Comparison of ENCODE assay signal across 8 mouse cellular contexts in the genomic region with DNA sequence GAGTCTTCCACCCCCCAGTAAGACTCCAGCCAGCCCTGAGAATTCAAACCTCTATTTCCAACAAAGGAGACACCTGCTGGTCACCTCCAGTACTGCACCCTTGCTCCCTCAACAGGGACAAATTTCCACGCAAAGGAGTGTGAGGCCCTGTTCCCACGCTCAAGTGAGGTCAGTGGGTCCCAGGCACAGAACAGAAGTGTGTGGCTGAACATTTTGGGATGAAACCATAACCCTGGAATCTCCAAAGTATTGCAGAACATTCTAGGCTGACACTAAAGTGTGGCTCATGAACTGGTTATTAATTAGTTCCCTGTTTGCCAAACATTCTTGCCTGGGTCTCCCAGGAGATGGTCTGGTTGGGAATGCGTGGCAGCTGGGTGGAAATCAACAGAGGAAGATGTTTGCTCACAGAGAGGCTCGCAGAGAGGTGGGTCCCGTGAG. TPM values are rescaled to one million over a fixed set of nuclear protein-coding genes. Genes with fewer than 3 reads are reported as not detected.
A peak's percentile ranks its signal among the peaks of the same experiment; 100 is the strongest.
DNase-seq lines count a peak whose midpoint lies in the region; ATAC-seq and TF ChIP-seq lines count a peak whose summit lies in the region.

No protein-coding gene starts in this region.

- WGBS in neural tube, embryonic 15.5 days, result 22% methylated on average over 5 of the region's 5 CpGs
- WGBS in limb, embryonic 14.5 days, result 35% methylated on average over 5 of the region's 5 CpGs

- H3K27ac ChIP-seq in neural tube, embryonic 15.5 days (replicated peaks), result no peak overlapping the region
- H3K27ac ChIP-seq in limb, embryonic 14.5 days (replicated peaks; ENCODE audit: low read depth, low read length), result no peak overlapping the region

- peaks cover 9% of the 10 kb centered on the region for H3K4me1 ChIP-seq in neural tube, embryonic 15.5 days
- peaks cover 8% of the 10 kb centered on the region; the same call in 1 of the 2 replicates for H3K4me1 ChIP-seq in limb, embryonic 14.5 days (ENCODE audit: control insufficient read depth, insufficient read depth, low read length)

- no peaks in the 10 kb centered on the region for H3K27me3 ChIP-seq in neural tube, embryonic 15.5 days (replicated peaks)
- H3K27me3 ChIP-seq in limb, embryonic 14.5 days (ENCODE audit: control insufficient read depth, insufficient read depth, low read length), result no peaks in the 10 kb centered on the region

- no peak for TF ChIP-seq POLR2A in limb, embryonic 14.5 days (IDR thresholded peaks at IDR 0.05; ENCODE audit: borderline replicate concordance, extremely low read depth, insufficient read depth, insufficient read length)

- no peak overlapping the region for H3K4me3 ChIP-seq in neural tube, embryonic 15.5 days (replicated peaks)
- no peak overlapping the region for H3K4me3 ChIP-seq in limb, embryonic 14.5 days (replicated peaks; ENCODE audit: low read length)

- no peak for ATAC-seq in neural tube, embryonic 15.5 days (ENCODE audit: low FRiP score)
- ATAC-seq in limb, embryonic 14.5 days (ENCODE audit: low FRiP score, low read depth), result no peak

- H3K36me3 ChIP-seq in neural tube, embryonic 15.5 days, result no peaks in the 10 kb centered on the region
- no peaks in the 10 kb centered on the region for H3K36me3 ChIP-seq in limb, embryonic 14.5 days (ENCODE audit: control insufficient read depth, insufficient read depth, low read length)

- DNase-seq in neural tube, embryonic 10.5 days (ENCODE audit: extremely low spot score, low spot score), result peak; percentile 69
- DNase-seq in c-Kit-negative CD71-positive TER-119-positive erythroid progenitor cells, embryonic 14.5 days (ENCODE audit: low read depth, low spot score), result peak; percentile 31
- peak; percentile 80 for DNase-seq in gastrocnemius, adult 18-20 months (ENCODE audit: low spot score)
- peak; percentile 87 for DNase-seq in kidney, adult 18-20 months
- peak; percentile 32 for DNase-seq in limb, embryonic 14.5 days (ENCODE audit: low spot score)
- DNase-seq in ovary, postnatal 36 days (ENCODE audit: low spot score), result peak; percentile 68
- peak; percentile 68 for DNase-seq in thymus, postnatal 25 days

- H3K4me2 ChIP-seq in neural tube, embryonic 15.5 days, result no peak overlapping the region
- H3K4me2 ChIP-seq in limb, embryonic 14.5 days (replicated peaks; ENCODE audit: low read depth, low read length, severe bottlenecking), result no peak overlapping the region

- no peaks in the 10 kb centered on the region for H3K9me3 ChIP-seq in neural tube, embryonic 15.5 days (replicated peaks)
- no peaks in the 10 kb centered on the region for H3K9me3 ChIP-seq in limb, embryonic 14.5 days (ENCODE audit: control insufficient read depth, low read length)

- H3K9ac ChIP-seq in neural tube, embryonic 15.5 days (replicated peaks), result no peak overlapping the region
- H3K9ac ChIP-seq in limb, embryonic 14.5 days (ENCODE audit: low read depth, low read length, severe bottlenecking), result no peak overlapping the region

RNA-seq across cellular contexts. Expression of gene Ripor3, which starts 6.6 kb away (rescaled TPM):
- polyA plus RNA-seq in neural tube, embryonic 15.5 days (2015; fragmentation: Nextera tagmentation; extraction: Ambion mirVana), result 0.47 and 0.66 TPM in 2 replicates
- total RNA-seq in gastrocnemius, adult 18-20 months (2021), result under 1 TPM; 0.09 to 0.11 TPM
- 21.0 and 24.8 TPM in 2 replicates for polyA plus RNA-seq in limb, embryonic 14.5 days (2012; rRNA removed)
- 5.3 TPM in 2 replicates for polyA plus RNA-seq in limb, embryonic 14.5 days (2014; fragmentation: Nextera tagmentation; extraction: Ambion mirVana)

Comparison
In these comparisons a context has a peak if more than half of its experiments do, and no peak if none do; other contexts are left out.
1. DNase-seq: peak in every context shown above with its lines; median percentile 87 in kidney, adult 18-20 months; 80 in gastrocnemius, adult 18-20 months; 69 in neural tube, embryonic 10.5 days; 68 in ovary, postnatal 36 days; 68 in thymus, postnatal 25 days; 32 in limb, embryonic 14.5 days; 31 in c-Kit-negative CD71-positive TER-119-positive erythroid progenitor cells, embryonic 14.5 days.